Mouse (Mus musculus): ENCODE measurements around the gene Pde4d. TPM values are rescaled to one million over a fixed set of nuclear protein-coding genes. Genes with fewer than 3 reads are reported as not detected.

The Pde4d gene
- polyA plus RNA-seq, 1 experiment from 2014 or later = 14.6 TPM

DNA sequence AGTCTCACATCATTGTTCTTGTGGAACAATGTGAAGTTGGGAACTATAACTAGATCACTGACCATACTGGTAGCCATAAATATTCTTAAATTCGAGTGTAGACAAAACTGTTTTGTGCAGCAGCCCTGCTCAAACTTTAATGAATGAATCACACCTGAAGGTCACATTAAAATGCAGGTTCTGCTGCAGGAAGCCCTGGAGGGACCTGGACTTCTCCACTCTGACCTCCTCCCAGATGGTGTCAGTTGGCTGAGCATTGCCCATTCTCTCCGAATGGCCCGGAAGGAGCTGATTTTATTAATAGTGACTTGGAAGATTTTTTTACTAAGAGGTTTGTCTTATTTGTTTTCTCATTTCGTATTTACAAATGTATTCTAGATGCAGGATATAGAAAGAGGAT, 624.3 kb downstream of the Pde4d start:
- Histone ChIP-seq H3K4me1 (ENCODE audit: control insufficient read depth, insufficient read depth, low read length) (no peaks in the 10 kb centered on the region), H3K4me2 (ENCODE audit: low read depth, low read length) (no peak overlapping the region), H3K36me3 (replicated peaks; ENCODE audit: control insufficient read depth, insufficient read depth, low read depth, low read length) (no peaks in the 10 kb centered on the region), H3K9ac (replicated peaks; ENCODE audit: low read length) (no peak overlapping the region), H3K4me3 (ENCODE audit: low read depth, low read length) (no peak overlapping the region), H3K27me3 (ENCODE audit: control insufficient read depth, insufficient read depth, low read length) (no peaks in the 10 kb centered on the region), H3K27ac (replicated peaks; ENCODE audit: low read depth, low read length) (no peak overlapping the region), H3K9me3 (replicated peaks; ENCODE audit: control insufficient read depth, low read length) (no peaks in the 10 kb centered on the region)
- DNase-seq (ENCODE audit: low spot score) (no peak), ATAC-seq (replicated peaks; ENCODE audit: insufficient number of reproducible peaks, low FRiP score, low TSS enrichment, low read depth) (no peak)
- 31% methylated on average over 4 of the region's 4 CpGs for WGBS

GRCm38 (mm10) chr13:109092654-109093053, 642.9 kb downstream of the Pde4d start:
- WGBS = 78% methylated on average over 3 of the region's 3 CpGs
- Histone ChIP-seq H3K4me1 (ENCODE audit: control insufficient read depth, insufficient read depth, low read length) (no peaks in the 10 kb centered on the region), H3K27ac (replicated peaks; ENCODE audit: low read depth, low read length) (no peak overlapping the region), H3K9ac (replicated peaks; ENCODE audit: low read length) (no peak overlapping the region), H3K9me3 (replicated peaks; ENCODE audit: control insufficient read depth, low read length) (no peaks in the 10 kb centered on the region), H3K27me3 (ENCODE audit: control insufficient read depth, insufficient read depth, low read length) (no peaks in the 10 kb centered on the region), H3K4me3 (ENCODE audit: low read depth, low read length) (no peak overlapping the region), H3K4me2 (ENCODE audit: low read depth, low read length) (no peak overlapping the region), H3K36me3 (replicated peaks; ENCODE audit: control insufficient read depth, insufficient read depth, low read depth, low read length) (no peaks in the 10 kb centered on the region)
- ATAC-seq (replicated peaks; ENCODE audit: insufficient number of reproducible peaks, low FRiP score, low TSS enrichment, low read depth) (no peak), DNase-seq (ENCODE audit: low spot score) (no peak)

- no peak for ATAC-seq (replicated peaks; ENCODE audit: insufficient number of reproducible peaks, low FRiP score, low TSS enrichment, low read depth)
- Histone ChIP-seq H3K27me3 (ENCODE audit: control insufficient read depth, insufficient read depth, low read length) (no peaks in the 10 kb centered on the region), H3K27ac (replicated peaks; ENCODE audit: low read depth, low read length) (no peak overlapping the region), H3K4me2 (ENCODE audit: low read depth, low read length) (no peak overlapping the region), H3K4me1 (ENCODE audit: control insufficient read depth, insufficient read depth, low read length) (no peaks in the 10 kb centered on the region), H3K36me3 (replicated peaks; ENCODE audit: control insufficient read depth, insufficient read depth, low read depth, low read length) (no peaks in the 10 kb centered on the region), H3K9me3 (replicated peaks; ENCODE audit: control insufficient read depth, low read length) (no peaks in the 10 kb centered on the region), H3K4me3 (ENCODE audit: low read depth, low read length) (no peak overlapping the region), H3K9ac (replicated peaks; ENCODE audit: low read length) (no peak overlapping the region)
- DNase-seq (ENCODE audit: low spot score) = no peak
- 70% methylated on average over 2 of the region's 2 CpGs for WGBS
Measured at GRCm38 (mm10) chr13:109096654-109097053, 646.9 kb downstream of the Pde4d start.

DNA sequence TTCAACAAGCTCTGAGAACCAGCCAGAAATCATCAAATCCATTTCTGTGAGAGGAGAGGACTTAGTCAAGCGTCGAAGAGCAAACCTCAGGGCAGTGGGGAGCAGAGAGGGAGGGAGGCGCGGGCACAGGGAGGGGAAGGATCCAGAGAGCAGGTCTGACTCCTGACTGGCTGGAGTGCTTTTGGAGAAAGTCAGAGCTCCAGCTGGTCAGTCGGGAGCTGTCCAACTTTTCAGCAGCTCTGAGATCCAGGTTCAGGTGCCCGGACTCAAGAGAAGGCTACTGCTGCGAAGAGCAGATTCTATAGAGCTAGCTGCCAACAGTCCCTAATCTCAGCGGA, 666.2 kb downstream of the Pde4d start:
- H3K9me3 ChIP-seq (replicated peaks; ENCODE audit: control insufficient read depth, low read length) = no peaks in the 10 kb centered on the region
- H3K4me2 ChIP-seq (ENCODE audit: low read depth, low read length) = peak overlapping the region; percentile 95
- peaks cover 7% of the 10 kb centered on the region; the same call in 1 of the 2 replicates for H3K27me3 ChIP-seq (ENCODE audit: control insufficient read depth, insufficient read depth, low read length)
- H3K9ac ChIP-seq (replicated peaks; ENCODE audit: low read length) = no peak overlapping the region
- H3K36me3 ChIP-seq (replicated peaks; ENCODE audit: control insufficient read depth, insufficient read depth, low read depth, low read length) = no peaks in the 10 kb centered on the region
- WGBS = 0% methylated on average over 8 of the region's 8 CpGs
- H3K4me1 ChIP-seq (ENCODE audit: control insufficient read depth, insufficient read depth, low read length) = peaks cover 6% of the 10 kb centered on the region; the same call in 1 of the 2 replicates
- DNase-seq (ENCODE audit: low spot score) (peak; percentile 88), ATAC-seq (replicated peaks; ENCODE audit: insufficient number of reproducible peaks, low FRiP score, low TSS enrichment, low read depth) (peak; percentile 87)
- H3K4me3 ChIP-seq (ENCODE audit: low read depth, low read length) = peak overlapping the region; percentile 41
- H3K27ac ChIP-seq (replicated peaks; ENCODE audit: low read depth, low read length) = no peak overlapping the region

DNA sequence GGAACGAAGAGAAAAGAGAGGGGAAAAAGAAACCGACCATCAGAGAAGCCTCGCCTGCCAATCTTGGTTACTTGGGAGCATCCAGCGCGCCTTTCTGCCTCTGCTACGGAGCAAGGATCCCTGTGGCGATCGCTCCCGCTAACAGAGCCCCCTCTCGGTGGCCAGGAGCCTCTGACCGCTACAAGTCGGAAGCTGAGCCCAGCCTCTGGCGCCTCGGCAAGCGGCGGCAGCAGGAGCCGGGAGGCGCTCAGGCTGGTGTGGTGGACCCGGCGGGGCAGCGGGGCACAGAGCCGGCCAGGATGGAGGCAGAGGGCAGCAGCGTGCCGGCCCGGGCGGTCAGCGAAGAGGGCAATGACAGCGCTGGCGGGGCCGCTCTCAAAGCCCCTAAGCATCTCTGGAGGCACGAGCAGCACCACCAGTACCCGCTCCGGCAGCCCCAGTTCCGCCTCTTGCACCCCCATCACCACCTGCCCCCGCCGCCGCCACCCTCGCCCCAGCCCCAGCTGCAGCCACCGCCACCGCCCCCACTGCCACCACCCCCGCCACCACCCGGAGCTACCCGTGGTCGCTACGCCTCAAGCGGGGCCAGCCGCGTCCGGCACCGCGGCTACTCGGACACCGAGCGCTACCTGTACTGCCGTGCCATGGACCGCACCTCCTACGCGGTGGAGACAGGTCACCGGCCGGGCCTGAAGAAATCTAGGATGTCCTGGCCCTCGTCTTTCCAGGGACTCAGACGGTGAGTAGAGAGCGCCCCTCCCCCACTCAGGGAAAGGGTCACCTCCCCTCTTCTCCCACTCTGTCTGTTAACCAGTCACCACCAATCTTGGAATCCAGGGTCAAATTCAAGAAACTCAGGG, 666.8 kb downstream of the Pde4d start:
- H3K27me3 ChIP-seq (ENCODE audit: control insufficient read depth, insufficient read depth, low read length) = peaks cover 7% of the 10 kb centered on the region; the same call in 1 of the 2 replicates
- no peaks in the 10 kb centered on the region for H3K36me3 ChIP-seq (replicated peaks; ENCODE audit: control insufficient read depth, insufficient read depth, low read depth, low read length)
- H3K4me3 ChIP-seq (ENCODE audit: low read depth, low read length) = peak overlapping the region; percentile 41
- ATAC-seq (replicated peaks; ENCODE audit: insufficient number of reproducible peaks, low FRiP score, low TSS enrichment, low read depth) (peak; percentile 82), DNase-seq (ENCODE audit: low spot score) (peak; percentile 9)
- H3K27ac ChIP-seq (replicated peaks; ENCODE audit: low read depth, low read length) = no peak overlapping the region
- peaks cover 6% of the 10 kb centered on the region; the same call in 1 of the 2 replicates for H3K4me1 ChIP-seq (ENCODE audit: control insufficient read depth, insufficient read depth, low read length)
- peak overlapping the region; percentile 22; the same call in 1 of the 2 replicates for H3K9ac ChIP-seq (replicated peaks; ENCODE audit: low read length)
- peak overlapping the region; percentile 95 for H3K4me2 ChIP-seq (ENCODE audit: low read depth, low read length)
- no peaks in the 10 kb centered on the region for H3K9me3 ChIP-seq (replicated peaks; ENCODE audit: control insufficient read depth, low read length)
- WGBS = under 1% methylated on average over 59 of the region's 63 CpGs

- Histone ChIP-seq H3K4me1 (ENCODE audit: control insufficient read depth, insufficient read depth, low read length) (peaks cover 6% of the 10 kb centered on the region; the same call in 1 of the 2 replicates), H3K36me3 (replicated peaks; ENCODE audit: control insufficient read depth, insufficient read depth, low read depth, low read length) (no peaks in the 10 kb centered on the region), H3K9me3 (replicated peaks; ENCODE audit: control insufficient read depth, low read length) (no peaks in the 10 kb centered on the region), H3K27ac (replicated peaks; ENCODE audit: low read depth, low read length) (no peak overlapping the region), H3K9ac (replicated peaks; ENCODE audit: low read length) (no peak overlapping the region), H3K27me3 (ENCODE audit: control insufficient read depth, insufficient read depth, low read length) (peaks cover 7% of the 10 kb centered on the region; the same call in 1 of the 2 replicates), H3K4me2 (ENCODE audit: low read depth, low read length) (peak overlapping the region; percentile 95), H3K4me3 (ENCODE audit: low read depth, low read length) (no peak overlapping the region; the same call in 1 of the 2 replicates)
- DNase-seq (ENCODE audit: low spot score) = no peak
- WGBS = 8% methylated on average over 14 of the region's 14 CpGs
- peak; percentile 45; the same call in 1 of the 2 replicates for ATAC-seq (replicated peaks; ENCODE audit: insufficient number of reproducible peaks, low FRiP score, low TSS enrichment, low read depth)
Measured at GRCm38 (mm10) chr13:109117210-109117791, 667.6 kb downstream of the Pde4d start.

- H3K27ac ChIP-seq (replicated peaks; ENCODE audit: low read depth, low read length) = no peak overlapping the region
- 83% methylated on average over 1 of the region's 1 CpGs for WGBS
- no peak overlapping the region for H3K4me2 ChIP-seq (ENCODE audit: low read depth, low read length)
- no peaks in the 10 kb centered on the region for H3K36me3 ChIP-seq (replicated peaks; ENCODE audit: control insufficient read depth, insufficient read depth, low read depth, low read length)
- H3K9ac ChIP-seq (replicated peaks; ENCODE audit: low read length) = no peak overlapping the region
- H3K4me3 ChIP-seq (ENCODE audit: low read depth, low read length) = no peak overlapping the region
- peaks cover 7% of the 10 kb centered on the region; the same call in 1 of the 2 replicates for H3K27me3 ChIP-seq (ENCODE audit: control insufficient read depth, insufficient read depth, low read length)
- peaks cover 6% of the 10 kb centered on the region; the same call in 1 of the 2 replicates for H3K4me1 ChIP-seq (ENCODE audit: control insufficient read depth, insufficient read depth, low read length)
- no peak for DNase-seq (ENCODE audit: low spot score)
- H3K9me3 ChIP-seq (replicated peaks; ENCODE audit: control insufficient read depth, low read length) = no peaks in the 10 kb centered on the region
- no peak for ATAC-seq (replicated peaks; ENCODE audit: insufficient number of reproducible peaks, low FRiP score, low TSS enrichment, low read depth)
Measured at GRCm38 (mm10) chr13:109118296-109118800, 668.6 kb downstream of the Pde4d start.

GRCm38 (mm10) chr13:109121867-109122266, 672.1 kb downstream of the Pde4d start:
- peaks cover under 1% of the 10 kb centered on the region; the same call in 1 of the 2 replicates for H3K4me1 ChIP-seq (ENCODE audit: control insufficient read depth, insufficient read depth, low read length)
- H3K4me2 ChIP-seq (ENCODE audit: low read depth, low read length) = no peak overlapping the region
- no peaks in the 10 kb centered on the region for H3K9me3 ChIP-seq (replicated peaks; ENCODE audit: control insufficient read depth, low read length)
- H3K27ac ChIP-seq (replicated peaks; ENCODE audit: low read depth, low read length) = no peak overlapping the region
- no peak overlapping the region for H3K4me3 ChIP-seq (ENCODE audit: low read depth, low read length)
- DNase-seq (ENCODE audit: low spot score) = no peak
- 51% methylated on average over 3 of the region's 3 CpGs for WGBS
- peaks cover 1% of the 10 kb centered on the region; the same call in 1 of the 2 replicates for H3K27me3 ChIP-seq (ENCODE audit: control insufficient read depth, insufficient read depth, low read length)
- H3K36me3 ChIP-seq (replicated peaks; ENCODE audit: control insufficient read depth, insufficient read depth, low read depth, low read length) = no peaks in the 10 kb centered on the region
- H3K9ac ChIP-seq (replicated peaks; ENCODE audit: low read length) = no peak overlapping the region
- no peak for ATAC-seq (replicated peaks; ENCODE audit: insufficient number of reproducible peaks, low FRiP score, low TSS enrichment, low read depth)

All from embryonic facial prominence, embryonic 11.5 days (tissue).